Mouse (Mus musculus): ENCODE results near the gene Treml2.

Treml2 gene

DNA sequence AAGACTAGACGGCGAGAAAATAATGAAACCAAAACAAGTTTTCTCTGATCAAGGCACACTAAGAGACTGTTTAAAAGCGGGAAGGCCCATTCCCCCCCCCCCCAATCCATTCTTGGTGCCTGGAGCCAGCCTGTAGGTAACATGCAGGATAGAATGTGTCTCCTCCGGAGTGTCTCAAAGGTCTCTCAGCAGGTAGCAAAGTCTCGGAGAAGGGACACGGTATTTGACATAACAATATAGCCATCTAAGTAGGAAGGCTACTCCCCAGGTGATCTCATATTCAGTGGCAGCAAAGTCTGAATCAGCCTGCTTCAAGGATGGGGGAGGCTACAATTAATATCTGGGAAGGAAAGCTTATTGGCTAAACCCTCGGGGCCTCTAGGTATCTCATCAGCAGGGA is 53.7 kb downstream of the Treml2 start:
- 89% methylated on average over 7 of the region's 7 CpGs for WGBS

DNA sequence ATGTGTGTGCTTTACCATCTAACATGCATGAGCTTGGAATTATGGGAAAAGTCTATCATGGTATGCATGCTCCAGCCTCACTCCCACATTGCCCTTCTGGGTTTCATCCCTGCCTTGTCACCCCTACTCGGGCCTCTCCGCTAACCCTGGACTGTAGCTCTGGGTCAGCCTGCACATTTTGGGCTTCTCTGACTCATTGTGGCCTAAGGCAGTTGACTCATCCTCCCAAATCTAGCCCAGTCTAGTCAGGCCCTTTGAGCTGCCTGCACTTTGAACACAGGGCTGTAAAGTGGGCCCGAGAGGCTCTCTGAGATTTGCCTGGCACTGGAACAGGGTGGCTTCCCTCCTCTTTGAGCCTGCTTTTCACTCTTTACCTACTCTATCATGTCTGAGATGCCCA is 56.5 kb downstream of the Treml2 start:
- 80% methylated on average over 3 of the region's 3 CpGs for WGBS

DNA sequence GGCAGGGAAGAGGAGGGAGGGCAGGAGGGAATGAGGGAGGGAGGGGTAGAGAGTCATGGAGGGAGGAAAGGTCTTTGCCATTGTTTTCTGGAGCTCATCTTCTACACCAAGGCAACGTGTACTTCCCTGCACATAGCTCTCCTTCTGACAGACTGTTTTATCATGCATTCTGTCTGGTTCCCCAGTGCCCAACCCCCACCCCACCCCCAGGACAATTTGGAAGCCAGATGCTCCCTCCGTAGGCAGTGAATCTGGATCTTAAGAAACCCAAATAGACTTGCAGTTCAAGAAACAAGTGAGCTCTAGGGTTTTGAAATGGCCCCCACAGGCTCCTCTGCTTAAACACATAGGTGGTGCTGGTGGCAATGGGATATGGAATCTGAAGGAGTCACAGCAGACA is 58.6 kb downstream of the Treml2 start:
- WGBS, result 38% methylated on average over 2 of the region's 2 CpGs

DNA sequence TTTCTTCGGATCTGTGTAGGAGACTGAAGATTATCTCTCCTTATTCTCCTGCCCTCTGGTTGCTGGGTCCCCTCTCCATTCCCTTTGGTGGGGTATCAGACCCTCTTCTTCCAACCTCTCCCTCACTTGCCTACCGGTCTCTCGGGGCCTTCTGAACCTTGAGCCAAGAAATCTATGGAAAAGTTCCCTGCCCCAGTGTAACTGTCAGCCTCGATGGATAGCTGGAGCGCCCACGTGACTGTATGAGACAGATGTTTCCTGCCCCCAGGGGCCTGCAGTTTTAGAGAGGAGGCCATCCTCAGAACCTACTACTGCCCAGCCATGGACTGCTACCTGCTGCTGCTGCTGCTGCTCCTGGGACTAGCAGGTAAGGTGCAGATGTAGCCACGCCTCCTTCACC is 60.3 kb downstream of the Treml2 start, which contains the start of gene Treml1:
Gene Treml1, plus strand, starts transcription at position 301 of the 400 bp plus-strand sequence.
- 87% methylated on average over 7 of the region's 7 CpGs for WGBS

DNA sequence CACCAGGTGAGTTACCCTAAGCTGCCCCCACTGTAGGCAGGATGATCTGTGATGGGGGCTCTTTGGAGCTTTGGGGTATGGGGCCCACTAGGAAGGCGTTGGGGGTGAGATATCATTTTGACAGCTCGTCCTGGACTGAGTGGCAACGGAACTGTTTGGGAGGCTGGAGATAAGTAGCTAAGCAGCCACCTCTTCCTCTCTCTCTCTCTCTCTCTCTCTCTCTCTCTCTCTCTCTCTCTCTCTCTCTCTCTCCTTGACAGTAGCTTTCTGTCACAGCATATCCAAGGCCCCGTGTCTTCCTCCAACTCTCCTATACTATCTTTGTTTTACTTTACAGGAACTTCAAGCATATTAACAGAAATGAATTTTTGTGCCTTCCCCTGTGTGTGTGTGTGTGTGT is 61.2 kb downstream of the Treml2 start:
- 83% methylated on average over 4 of the region's 4 CpGs for WGBS
